Mouse (Mus musculus) lung, embryonic 15.5 days (tissue): ENCODE results near the gene Gm11596. TPM values are rescaled to one million over a fixed set of nuclear protein-coding genes. Genes with fewer than 3 reads are reported as not detected.

ENCODE experiments used
- ATAC-seq: fragments of 200-750 bp; cut with Nextera tagmentation; 2 replicates; pipeline ENCODE4 v1.8.0; 2017; ENCODE audit warnings: moderate number of reproducible peaks, borderline replicate concordance; ENCODE audit not compliant: low FRiP score, low TSS enrichment; ENCODE audit errors: extremely low read depth
- H3K27ac ChIP-seq: fragments of 300-500 bp; sonication (generic); 2 replicates; pipeline ENCODE4 v1.5.1; 2015; ENCODE audit warnings: moderate library complexity, mild to moderate bottlenecking, inconsistent platforms
- H3K27me3 ChIP-seq: fragments of 300-500 bp; sonication (generic); 2 replicates; pipeline ENCODE4 v1.6.1; 2015; ENCODE audit warnings: inconsistent platforms
- H3K36me3 ChIP-seq: fragments of 300-500 bp; sonication (generic); 2 replicates; pipeline ENCODE4 v1.6.1; 2015; ENCODE audit warnings: inconsistent platforms
- H3K4me1 ChIP-seq: fragments of 300-500 bp; sonication (generic); 2 replicates; pipeline ENCODE4 v1.6.1; 2015; ENCODE audit warnings: inconsistent platforms
- H3K4me2 ChIP-seq: fragments of 300-500 bp; sonication (generic); 2 replicates; pipeline ENCODE4 v1.6.1; 2015; ENCODE audit warnings: inconsistent platforms, mild to moderate bottlenecking, moderate library complexity
- H3K4me3 ChIP-seq: fragments of 300-500 bp; sonication (generic); 2 replicates; pipeline ENCODE4 v1.5.1; 2015; ENCODE audit warnings: mild to moderate bottlenecking, inconsistent platforms
- H3K9ac ChIP-seq: fragments of 300-500 bp; sonication (generic); 2 replicates; pipeline ENCODE4 v1.6.1; 2015; ENCODE audit warnings: inconsistent platforms
- H3K9me3 ChIP-seq: fragments of 300-500 bp; sonication (generic); 2 replicates; pipeline ENCODE4 v1.6.1; 2016; ENCODE audit warnings: inconsistent platforms
- WGBS: fragments of 180-500 bp; shearing (Covaris S2); methylation state at CpG from one replicate; pipeline ENCODE4 v1.1.7; 2015; 5-methylcytosine and 5-hydroxymethylcytosine counted together
- polyA plus RNA-seq: library from polyadenylated mRNA; unstranded; fragments of >200 nt; fragmentation: Nextera tagmentation; extraction: Ambion mirVana; gene quantifications from 2 replicates; pipeline ENCODE4 v1.2.1, GENCODE M21; 2015

Gene Gm11596
- polyA plus RNA-seq, 1 experiment from 2014 or later: not detected

DNA sequence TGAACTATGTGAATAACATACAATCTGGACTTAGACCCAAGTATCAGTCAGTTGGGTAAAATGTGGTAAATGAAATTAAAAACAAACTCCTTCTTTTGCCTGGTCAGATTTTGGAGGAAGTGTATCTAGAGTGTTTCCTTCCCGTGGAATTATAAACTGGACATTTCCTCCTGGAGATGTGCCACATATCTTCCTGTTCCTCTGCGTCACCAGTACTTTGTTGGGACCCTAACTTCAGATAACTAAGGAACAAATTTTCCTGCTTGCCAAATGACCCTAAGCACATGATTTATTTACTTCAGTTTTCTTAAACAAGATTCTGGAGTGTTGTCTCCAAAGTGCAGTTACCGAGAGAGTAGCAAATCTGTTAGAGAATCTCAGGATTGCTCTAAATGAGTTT is 49.3 kb downstream of the Gm11596 start:
- Histone ChIP-seq H3K27me3 (no peaks in the 10 kb centered on the region), H3K4me3 (no peak overlapping the region), H3K9me3 (no peaks in the 10 kb centered on the region), H3K27ac (no peak overlapping the region), H3K9ac (no peak overlapping the region), H3K4me2 (no peak overlapping the region), H3K4me1 (no peaks in the 10 kb centered on the region), H3K36me3 (no peaks in the 10 kb centered on the region)
- no peak for ATAC-seq
- 49% methylated on average over 3 of the region's 3 CpGs for WGBS

Other genes starting within 250 kb of the Gm11596 start
- gene Krtap3-3, start 242.6 kb downstream of the Gm11596 start, polyA plus RNA-seq: not detected in 2 replicates
- gene Krtap3-2, start 236.6 kb downstream of the Gm11596 start, polyA plus RNA-seq: not detected in 2 replicates
- gene Gm11939, start 234.0 kb downstream of the Gm11596 start, polyA plus RNA-seq: not detected in 2 replicates
- not detected in 2 replicates for gene Krtap3-1, start 226.8 kb downstream of the Gm11596 start, polyA plus RNA-seq
- gene Krtap1-5, start 212.5 kb downstream of the Gm11596 start, polyA plus RNA-seq: not detected in 2 replicates
- not detected in 2 replicates for gene Krtap1-4, start 209.8 kb downstream of the Gm11596 start, polyA plus RNA-seq
- gene Krtap1-3, start 202.1 kb downstream of the Gm11596 start, polyA plus RNA-seq: not detected in 2 replicates
- gene Krtap9-3, start 195.4 kb downstream of the Gm11596 start, polyA plus RNA-seq: not detected in 2 replicates
- not detected in 2 replicates for gene Gm11938, start 190.2 kb downstream of the Gm11596 start, polyA plus RNA-seq
- gene Gm11937, start 183.3 kb downstream of the Gm11596 start, polyA plus RNA-seq: not detected in 2 replicates
- not detected in 2 replicates for gene Krtap2-4, start 178.6 kb downstream of the Gm11596 start, polyA plus RNA-seq
- not detected in 2 replicates for gene Gm11562, start 173.0 kb downstream of the Gm11596 start, polyA plus RNA-seq
- gene Krtap4-1, start 165.2 kb downstream of the Gm11596 start, polyA plus RNA-seq: not detected in 2 replicates
- gene Krtap4-2, start 158.4 kb downstream of the Gm11596 start, polyA plus RNA-seq: not detected in 2 replicates
- gene Krtap4-7, start 149.4 kb downstream of the Gm11596 start, polyA plus RNA-seq: not detected in 2 replicates
- not detected in 2 replicates for gene Gm11555, start 143.2 kb downstream of the Gm11596 start, polyA plus RNA-seq
- gene Gm11563, start 134.5 kb downstream of the Gm11596 start, polyA plus RNA-seq: not detected in 2 replicates
- gene Krtap4-6, start 127.5 kb downstream of the Gm11596 start, polyA plus RNA-seq: not detected in 2 replicates
- gene Gm14190, start 102.7 kb downstream of the Gm11596 start, polyA plus RNA-seq: not detected in 2 replicates
- gene Gm14180, start 59.2 kb downstream of the Gm11596 start, polyA plus RNA-seq: not detected in 2 replicates
- not detected in 2 replicates for gene Gm11595, start 20.6 kb downstream of the Gm11596 start, polyA plus RNA-seq
- not detected in 2 replicates for gene Krtap4-8, start 12.8 kb downstream of the Gm11596 start, polyA plus RNA-seq
- gene Krtap4-9, start 8.3 kb downstream of the Gm11596 start, polyA plus RNA-seq: not detected in 2 replicates
- not detected in 2 replicates for gene Gm11569, start 5.5 kb upstream of the Gm11596 start, polyA plus RNA-seq
- gene Gm11554, start 11.0 kb upstream of the Gm11596 start, polyA plus RNA-seq: not detected in 2 replicates
- gene Krtap4-13, start 16.4 kb upstream of the Gm11596 start, polyA plus RNA-seq: not detected in 2 replicates
- gene Gm11564, start 22.2 kb upstream of the Gm11596 start, polyA plus RNA-seq: not detected in 2 replicates
- gene 2300003K06Rik, start 44.6 kb upstream of the Gm11596 start, polyA plus RNA-seq: not detected in 2 replicates
- not detected in 2 replicates for gene Krtap4-16, start 58.1 kb upstream of the Gm11596 start, polyA plus RNA-seq
- gene Gm11568, start 64.5 kb upstream of the Gm11596 start, polyA plus RNA-seq: not detected in 2 replicates
- gene Gm11559, start 71.0 kb upstream of the Gm11596 start, polyA plus RNA-seq: not detected in 2 replicates
- gene Krtap9-1, start 79.9 kb upstream of the Gm11596 start, polyA plus RNA-seq: not detected in 2 replicates
- gene Gm11567, start 85.7 kb upstream of the Gm11596 start, polyA plus RNA-seq: not detected in 2 replicates
- gene Krtap31-1, start 114.5 kb upstream of the Gm11596 start, polyA plus RNA-seq: not detected in 2 replicates
- not detected in 2 replicates for gene Gm11565, start 121.3 kb upstream of the Gm11596 start, polyA plus RNA-seq
- not detected in 2 replicates for gene Krtap31-2, start 142.8 kb upstream of the Gm11596 start, polyA plus RNA-seq
- gene Krtap9-5, start 155.0 kb upstream of the Gm11596 start, polyA plus RNA-seq: not detected in 2 replicates
- gene Krtap29-1, start 185.6 kb upstream of the Gm11596 start, polyA plus RNA-seq: not detected in 2 replicates
- gene Krtap16-1, start 193.1 kb upstream of the Gm11596 start, polyA plus RNA-seq: not detected in 2 replicates
- gene Krtap17-1, start 200.5 kb upstream of the Gm11596 start, polyA plus RNA-seq: 1.6 and 2.3 TPM in 2 replicates
- not detected in 2 replicates for gene Krt33a, start 222.7 kb upstream of the Gm11596 start, polyA plus RNA-seq
- gene Krt33b, start 236.4 kb upstream of the Gm11596 start, polyA plus RNA-seq: not detected in 2 replicates
- 0.34 TPM in 1 of 2 replicates, not detected in the other for gene Krt34, start 248.1 kb upstream of the Gm11596 start, polyA plus RNA-seq